Mouse (Mus musculus) liver (tissue): Measurements from ENCODE around the gene Cpne9.
A peak's percentile ranks its signal among the peaks of the same experiment; 100 is the strongest.

Experiments used
- DNase-seq: peaks from one replicate; pipeline ENCODE4 v3.0.0-alpha.2; 2020; ENCODE audit warnings: mixed read lengths

The Cpne9 gene

GRCm38 (mm10) chr6:113282101-113282802, at the start of gene Cpne9:
TSS of gene Cpne9 (plus strand) at chr6:113282307.
- no peak for DNase-seq

GRCm38 (mm10) chr6:113235141-113235540, 47.0 kb upstream of the Cpne9 start:
- DNase-seq, result no peak

GRCm38 (mm10) chr6:113237542-113238270, 44.4 kb upstream of the Cpne9 start, which contains the start of gene Mtmr14:
TSS of gene Mtmr14 (plus strand) at chr6:113237843.
- DNase-seq, result peak; percentile 99

DNA sequence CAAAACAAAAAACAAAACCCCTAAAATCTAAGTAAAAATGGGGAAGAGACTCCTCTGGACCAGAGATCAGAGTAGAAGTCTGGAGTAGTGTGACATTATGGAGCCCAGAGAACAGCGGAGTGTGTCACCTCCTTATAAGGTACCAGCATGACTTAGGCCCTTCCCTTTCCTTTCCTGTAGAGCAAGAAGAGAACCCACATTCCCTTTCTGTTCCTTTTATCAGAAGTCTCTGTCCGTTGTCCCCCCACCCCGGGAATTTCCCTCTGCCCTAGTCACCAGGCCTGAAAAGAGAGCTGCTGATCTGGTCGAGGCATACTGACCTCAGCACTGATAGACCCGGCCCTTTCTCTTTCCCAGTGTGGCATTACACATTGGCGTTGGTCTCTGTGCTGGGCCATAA, 43.7 kb upstream of the Cpne9 start:
- no peak for DNase-seq

DNA sequence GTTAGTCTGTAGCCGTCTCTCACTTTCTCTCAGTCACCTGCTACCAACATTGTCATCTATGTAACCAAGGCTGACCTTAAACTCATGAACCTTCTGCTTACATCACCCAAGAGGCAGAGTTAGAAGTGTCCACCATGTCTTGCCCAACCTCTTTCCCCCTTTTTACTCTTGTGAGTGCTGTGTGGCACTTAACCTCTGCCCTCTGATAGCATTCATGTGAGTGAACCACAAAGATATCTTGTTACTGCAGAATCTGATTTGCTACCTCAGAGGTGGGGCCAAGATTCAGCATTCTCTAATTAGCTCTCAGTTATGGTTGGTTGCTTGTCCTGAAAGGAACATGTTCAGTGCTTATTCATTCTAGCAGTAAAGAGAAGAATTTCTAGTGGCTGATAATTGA, 39.4 kb upstream of the Cpne9 start:
- DNase-seq, result no peak

- no peak for DNase-seq
These were observed 36.5 kb upstream of the Cpne9 start for GRCm38 (mm10) chr6:113245585-113245984.

- no peak for DNase-seq
These were observed 31.3 kb upstream of the Cpne9 start for GRCm38 (mm10) chr6:113250786-113251185.

GRCm38 (mm10) chr6:113251921-113252320, 30.2 kb upstream of the Cpne9 start:
- no peak for DNase-seq

DNA sequence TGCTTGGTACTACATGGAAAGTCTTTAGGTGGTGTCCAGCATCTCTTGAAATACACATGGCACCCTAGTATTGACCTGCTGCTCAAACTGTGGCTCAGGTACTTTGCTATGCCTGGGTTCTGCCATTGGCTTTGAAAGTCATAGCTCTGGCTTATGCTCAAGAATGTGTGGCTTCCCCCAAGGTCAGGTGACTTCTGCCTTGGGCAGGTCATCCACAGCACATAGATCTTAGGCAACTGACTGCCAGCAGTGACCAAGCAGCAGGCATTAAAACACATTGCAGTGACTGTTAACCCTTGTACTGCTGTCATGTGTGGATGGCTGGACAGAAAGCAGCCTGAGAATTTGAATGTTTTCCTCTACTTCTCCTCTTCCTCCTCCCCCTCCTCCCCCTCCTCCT, 27.2 kb upstream of the Cpne9 start:
- no peak for DNase-seq

GRCm38 (mm10) chr6:113261174-113261858, 20.8 kb upstream of the Cpne9 start:
- DNase-seq, result no peak

- DNase-seq, result no peak
These were observed 18.6 kb upstream of the Cpne9 start for GRCm38 (mm10) chr6:113263531-113263930.

DNA sequence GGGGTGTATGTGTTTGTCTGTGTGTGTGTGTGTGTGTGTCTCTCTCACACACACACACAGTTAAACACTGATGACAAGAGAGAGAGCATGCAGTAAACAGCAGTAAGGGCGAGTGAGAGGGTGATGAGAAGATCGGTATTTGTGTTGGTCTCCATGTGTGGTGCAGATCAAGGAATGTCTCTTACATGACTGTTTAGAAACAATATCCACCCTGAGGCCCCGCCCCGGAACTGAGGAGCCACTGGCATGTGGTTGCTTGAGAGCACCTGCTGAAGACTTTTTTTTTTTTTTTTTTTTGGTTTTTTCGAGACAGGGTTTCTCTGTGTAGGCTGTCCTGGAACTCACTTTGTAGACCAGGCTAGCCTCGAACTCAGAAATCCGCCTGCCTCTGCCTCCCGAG, 17.7 kb upstream of the Cpne9 start:
- no peak for DNase-seq

DNA sequence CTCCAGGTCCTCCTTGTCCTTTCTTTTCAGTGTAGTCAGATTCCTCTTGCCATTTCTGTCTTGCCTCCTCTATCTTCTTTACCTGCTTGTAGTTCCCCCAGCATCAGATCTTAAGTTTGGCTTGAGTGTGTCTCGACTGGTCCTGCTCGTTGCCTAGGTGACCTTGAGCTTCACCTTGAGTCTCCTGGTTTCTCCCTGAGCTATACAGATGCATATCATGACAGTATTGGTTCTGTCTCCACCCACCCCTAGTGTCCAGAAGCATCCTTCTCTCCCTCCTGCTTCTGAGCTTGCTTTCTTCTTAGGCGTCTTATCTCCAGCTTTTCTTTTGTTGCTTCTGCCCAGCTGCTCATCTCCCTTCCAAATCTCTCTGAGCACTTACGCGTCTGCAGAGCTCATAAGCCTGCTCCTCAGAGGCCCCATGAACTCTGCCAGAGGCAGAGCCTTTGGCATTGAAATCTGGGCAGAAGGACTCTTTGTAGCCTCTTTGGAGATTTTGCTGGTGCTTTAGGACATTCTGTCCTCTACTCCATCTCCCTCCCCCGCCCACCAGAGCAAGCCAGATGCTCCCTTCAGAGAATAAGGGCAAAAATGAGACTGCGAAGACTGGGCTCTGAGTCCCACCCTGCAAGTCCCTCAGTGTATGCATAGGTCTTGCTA, 15.0 kb upstream of the Cpne9 start:
- no peak for DNase-seq

- no peak for DNase-seq
These were observed 14.1 kb upstream of the Cpne9 start for GRCm38 (mm10) chr6:113267988-113268387.

GRCm38 (mm10) chr6:113272365-113272764, 9.7 kb upstream of the Cpne9 start:
- no peak for DNase-seq

DNA sequence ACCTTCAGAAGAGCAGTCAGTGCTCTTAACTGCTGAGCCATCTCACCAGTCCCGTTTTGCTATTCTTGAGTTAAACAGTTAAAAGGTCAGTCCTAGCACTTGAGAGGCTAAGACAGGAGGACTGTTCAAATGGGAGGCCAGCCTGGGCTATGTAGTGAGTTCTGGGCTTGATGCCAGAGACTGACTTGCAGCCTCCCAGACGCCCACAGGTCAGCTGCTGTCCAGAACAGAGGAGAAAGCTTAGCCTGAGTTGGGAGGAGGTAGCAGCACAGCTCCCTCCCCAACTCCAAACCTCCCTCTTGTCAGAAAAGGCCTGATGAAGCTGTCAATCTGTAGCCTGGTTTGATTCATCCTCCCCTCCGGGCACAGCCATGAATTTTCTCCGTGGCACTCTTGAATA, 5.3 kb upstream of the Cpne9 start:
- no peak for DNase-seq

- DNase-seq, result no peak
These were observed 431 bp upstream of the Cpne9 start for GRCm38 (mm10) chr6:113281676-113282075.

- DNase-seq, result no peak
These were observed 862 bp downstream of the Cpne9 start for GRCm38 (mm10) chr6:113282969-113283368.

DNA sequence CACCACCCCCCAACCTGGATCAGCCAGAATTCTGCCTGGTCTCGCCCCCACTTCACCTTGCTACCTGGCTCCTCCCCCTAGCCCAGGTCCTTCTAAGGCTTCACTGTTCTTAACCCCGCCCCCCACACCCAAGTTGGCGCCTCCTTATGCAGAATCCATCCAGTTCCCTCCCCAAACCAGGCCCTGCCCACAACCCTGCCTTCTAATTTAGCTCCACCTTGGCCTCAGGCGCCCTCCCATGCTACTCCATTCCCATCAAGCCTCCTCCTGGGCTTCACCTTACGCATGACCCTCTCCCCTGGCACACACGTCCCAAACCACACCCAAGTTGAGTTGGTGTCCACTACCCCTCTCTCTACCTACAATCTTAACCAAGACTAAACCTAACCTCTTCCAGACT, 1.4 kb downstream of the Cpne9 start:
- DNase-seq, result no peak

DNA sequence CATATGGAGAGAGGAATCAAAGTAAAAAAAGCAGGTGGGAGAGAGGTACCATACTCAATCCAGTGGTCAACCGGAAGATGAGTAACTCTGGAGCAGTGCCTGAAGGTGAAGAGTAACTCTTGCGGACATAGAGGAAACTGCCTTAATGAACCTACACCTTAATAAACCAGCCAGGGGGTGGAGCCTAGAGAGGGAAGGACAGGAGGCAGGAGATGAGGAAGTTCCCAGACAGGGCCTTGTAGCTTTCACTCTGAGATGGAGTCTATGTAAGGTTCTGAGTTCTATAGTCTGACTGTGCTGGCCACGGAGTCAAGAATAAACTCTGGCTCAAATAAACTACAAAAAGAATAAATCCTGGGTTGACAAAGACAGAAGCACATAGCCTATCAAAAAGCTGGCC, 2.8 kb downstream of the Cpne9 start:
- no peak for DNase-seq

GRCm38 (mm10) chr6:113286316-113286715, 4.2 kb downstream of the Cpne9 start:
- DNase-seq, result no peak

- no peak for DNase-seq
These were observed 5.1 kb downstream of the Cpne9 start for GRCm38 (mm10) chr6:113287236-113287635.

DNA sequence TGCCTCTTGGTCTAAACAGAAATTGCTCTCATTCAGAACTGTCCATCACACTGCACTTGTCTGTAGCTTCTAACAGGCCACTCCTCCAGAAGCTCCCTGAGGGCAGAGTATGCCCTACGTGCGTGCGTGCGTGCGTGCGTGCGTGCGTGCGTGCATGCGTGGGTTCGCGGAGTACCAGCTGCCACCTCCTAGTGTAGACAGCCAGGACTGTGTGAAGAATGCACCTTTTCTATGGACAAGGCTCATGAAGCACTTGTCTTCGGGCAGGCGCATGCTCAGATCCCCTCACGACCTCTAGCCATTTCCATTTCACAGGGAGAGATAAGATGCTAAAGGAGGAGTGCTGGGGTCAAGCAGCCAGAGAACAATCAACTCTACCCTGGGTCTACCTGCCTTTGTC, 7.2 kb downstream of the Cpne9 start:
- no peak for DNase-seq
